Mouse (Mus musculus) small intestine, adult 2 months (tissue): ENCODE results near the gene Ppef2.

Experiments
- CTCF ChIP-seq: fragments of 200-500 bp; IDR thresholded peaks from 2 replicates; pipeline ENCODE4 v1.5.1; 2012; ENCODE audit warnings: low read depth, mild to moderate bottlenecking, control low read depth, inconsistent platforms, low read length, moderate library complexity, mixed read lengths; ENCODE audit not compliant: insufficient replicate concordance, insufficient read length; ENCODE audit errors: extremely low read depth
- POLR2A ChIP-seq: fragments of 200-500 bp; IDR thresholded peaks from 2 replicates; pipeline ENCODE4 v1.6.1; 2012; ENCODE audit warnings: low read depth, mild to moderate bottlenecking, control low read depth, inconsistent platforms, low read length, moderate library complexity

DNA sequence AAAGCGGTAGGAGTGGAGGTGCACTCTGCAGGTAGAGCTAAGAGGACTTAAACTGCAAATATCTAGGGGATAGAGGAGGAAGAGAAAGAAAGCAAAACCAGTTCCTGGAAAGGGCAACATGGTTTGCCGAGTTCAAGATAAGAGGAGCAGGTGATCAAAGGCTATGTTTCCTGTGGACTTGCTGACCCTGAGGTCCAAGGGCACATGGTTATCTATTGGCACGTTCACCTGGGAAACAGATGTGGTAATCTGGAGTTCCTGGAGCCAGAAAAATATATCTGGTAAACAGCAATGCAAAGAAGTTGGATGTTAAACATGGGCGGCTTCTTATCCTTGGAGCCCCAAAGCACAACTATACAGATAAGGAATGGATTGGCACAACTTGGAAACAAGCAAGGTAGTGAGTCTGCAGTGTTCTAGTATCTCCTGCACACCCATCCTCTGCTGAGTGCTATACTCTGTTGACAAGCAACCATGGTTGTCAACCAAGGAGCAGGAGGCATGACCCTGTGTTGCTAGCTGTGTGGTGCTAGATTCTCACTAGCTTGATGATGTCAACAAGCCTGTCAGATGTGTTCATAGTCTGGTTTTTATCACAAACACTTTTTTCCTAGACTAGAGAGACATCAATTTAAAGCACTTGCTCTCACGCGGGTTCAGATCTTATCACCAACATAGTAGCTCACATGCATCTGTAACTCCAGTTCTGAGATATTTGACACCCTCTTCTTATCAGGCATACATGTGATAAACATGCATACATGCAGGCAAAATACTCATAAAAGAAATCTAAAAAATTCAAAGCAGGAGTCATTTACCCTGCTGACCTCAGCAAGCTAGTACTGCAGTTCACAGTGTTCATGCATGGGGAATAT is 51.7 kb downstream of the Ppef2 start:
- TF ChIP-seq CTCF (no peak), POLR2A (no peak)
